Mouse (Mus musculus) liver, adult (tissue): Measurements from ENCODE around the gene Ptges.

Experiments used
- GATA4 ChIP-seq: IDR thresholded peaks from 2 replicates; pipeline ENCODE4 v1.6.1; 2014; ENCODE audit warnings: mild to moderate bottlenecking, low read length; ENCODE audit not compliant: insufficient replicate concordance

Gene Ptges

DNA sequence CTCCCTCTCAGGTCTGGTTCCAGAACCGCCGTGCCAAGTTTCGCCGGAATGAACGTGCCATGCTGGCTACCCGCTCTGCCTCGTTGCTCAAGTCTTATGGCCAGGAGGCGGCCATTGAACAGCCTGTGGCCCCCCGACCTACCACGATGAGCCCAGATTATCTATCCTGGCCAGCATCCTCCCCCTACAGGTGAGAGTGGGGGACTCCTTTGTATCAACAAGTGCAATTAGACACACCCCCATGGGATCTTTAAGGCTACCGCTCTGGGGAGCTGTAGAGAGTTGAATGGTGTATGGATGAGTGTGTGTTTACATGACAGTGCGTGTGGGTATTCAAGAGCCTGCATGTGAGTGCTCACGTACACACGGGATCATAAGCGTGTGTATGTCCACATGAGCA is 50.2 kb downstream of the Ptges start:
- no peak for TF ChIP-seq GATA4

DNA sequence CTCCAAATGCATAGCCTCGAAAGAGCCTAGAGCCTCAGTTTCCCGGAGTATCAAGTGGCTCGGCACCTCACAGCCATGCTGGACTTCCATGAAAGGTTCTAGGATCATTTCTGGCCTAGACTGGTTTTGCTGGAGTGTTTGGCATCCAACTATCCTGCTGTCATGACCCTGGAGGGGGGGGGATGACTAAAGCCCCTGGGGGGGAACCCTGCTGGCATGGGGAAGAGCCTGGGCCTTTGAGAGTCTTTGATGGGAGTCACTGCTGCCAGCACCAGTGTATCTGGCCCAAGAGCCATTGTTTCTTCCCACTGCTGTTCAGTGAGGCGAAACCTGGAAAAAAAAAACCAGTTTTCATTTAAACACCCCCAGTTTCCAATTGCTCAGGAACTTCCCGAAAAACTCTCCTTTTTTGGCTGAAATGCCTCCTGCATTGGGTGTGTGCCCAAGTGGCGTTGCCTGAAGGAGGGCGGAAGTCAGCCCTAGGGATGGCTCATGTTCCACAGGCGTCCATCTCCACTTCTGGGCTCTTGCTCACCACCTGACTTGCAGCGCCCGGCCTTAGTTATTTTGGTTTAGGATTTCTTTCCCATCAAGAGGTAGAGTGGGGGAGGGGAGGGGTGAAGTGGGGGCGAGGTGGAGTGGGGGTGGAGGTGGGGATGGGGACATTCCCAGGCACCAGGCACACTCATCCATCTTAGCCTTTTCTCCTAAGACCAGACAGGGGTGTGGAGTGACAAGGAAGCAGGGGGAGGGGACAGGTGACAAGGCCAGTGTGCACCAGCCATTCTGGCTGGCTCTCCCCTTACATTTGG is 53.8 kb downstream of the Ptges start:
- no peak for TF ChIP-seq GATA4

DNA sequence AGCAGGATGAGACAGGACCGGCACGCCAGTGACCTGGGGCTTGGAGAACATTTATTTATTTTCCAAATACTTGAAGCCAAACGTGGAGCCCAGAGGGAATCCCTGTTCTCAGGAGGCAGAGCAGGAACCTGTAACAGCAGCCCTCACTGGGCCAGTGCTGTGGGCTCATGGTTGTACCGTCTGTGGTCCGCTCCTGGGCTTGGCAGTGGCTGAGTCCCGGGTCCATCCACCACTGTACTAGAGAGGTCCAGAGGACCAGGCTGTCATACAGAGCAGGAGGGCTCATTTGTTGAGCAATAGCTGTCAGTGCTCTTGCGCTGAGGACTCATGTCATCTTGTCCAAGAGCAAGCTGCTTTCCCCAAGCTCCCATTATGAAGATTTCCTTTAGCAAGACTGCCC is 54.6 kb downstream of the Ptges start:
- TF ChIP-seq GATA4, result no peak

DNA sequence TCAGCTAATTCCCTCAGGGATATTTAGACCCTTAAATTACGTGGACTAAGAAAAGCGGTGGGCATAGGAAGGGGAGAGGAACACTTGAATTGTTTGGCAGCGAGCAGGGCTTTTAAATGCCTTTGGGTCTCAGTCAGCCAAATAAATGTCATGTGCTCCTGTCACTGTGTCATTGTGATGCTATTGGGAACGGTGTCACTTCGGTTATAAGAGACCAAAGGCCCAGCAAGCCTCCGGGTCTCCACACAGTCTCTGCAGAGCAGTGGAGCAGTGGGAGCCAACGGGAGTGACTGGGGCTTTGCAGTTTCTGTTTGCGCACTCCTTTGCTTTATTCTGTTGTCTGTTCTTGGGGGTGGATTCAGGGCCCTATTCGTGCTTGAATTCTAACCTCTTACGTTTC is 55.2 kb downstream of the Ptges start:
- no peak for TF ChIP-seq GATA4

DNA sequence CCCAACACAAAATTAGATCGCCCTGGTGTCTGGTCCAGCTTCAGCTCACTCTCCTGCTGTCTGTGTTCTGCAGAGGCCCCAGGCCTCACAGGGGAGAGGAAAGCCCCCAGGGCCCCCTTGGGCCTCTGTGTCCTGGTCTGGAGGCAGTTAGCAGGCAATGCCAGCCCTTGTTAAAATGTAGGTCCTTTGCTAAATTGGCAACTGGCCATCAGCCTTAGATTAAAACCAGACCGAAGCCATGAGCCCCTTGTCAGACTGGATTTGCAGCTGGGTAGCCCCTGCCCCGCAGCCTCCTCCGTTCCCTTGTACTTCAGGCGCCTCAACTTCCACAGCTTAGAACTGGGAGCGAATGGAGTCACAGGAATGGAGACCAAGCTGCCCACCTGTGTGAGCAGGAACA is 57.0 kb downstream of the Ptges start:
- no peak for TF ChIP-seq GATA4

DNA sequence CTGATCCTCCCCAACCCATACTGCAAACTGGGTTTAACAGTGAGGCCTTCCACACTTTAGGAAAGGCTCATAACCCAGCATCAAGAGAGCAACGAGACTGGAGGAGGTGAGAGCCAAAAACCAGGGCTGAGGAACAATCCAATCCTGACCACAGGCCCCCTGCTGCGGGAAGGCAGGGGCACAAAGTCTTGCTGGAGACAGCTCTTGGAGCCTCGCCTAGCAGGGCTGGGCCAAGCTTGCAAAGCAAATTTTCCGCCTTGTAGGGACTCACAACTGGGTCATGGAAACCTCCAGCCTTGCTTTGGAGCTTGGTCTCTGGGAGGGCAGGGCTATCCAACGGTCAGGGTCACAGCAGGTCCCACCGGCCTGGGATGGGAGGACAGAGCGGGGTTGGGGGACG is 58.8 kb downstream of the Ptges start:
- TF ChIP-seq GATA4, result no peak

DNA sequence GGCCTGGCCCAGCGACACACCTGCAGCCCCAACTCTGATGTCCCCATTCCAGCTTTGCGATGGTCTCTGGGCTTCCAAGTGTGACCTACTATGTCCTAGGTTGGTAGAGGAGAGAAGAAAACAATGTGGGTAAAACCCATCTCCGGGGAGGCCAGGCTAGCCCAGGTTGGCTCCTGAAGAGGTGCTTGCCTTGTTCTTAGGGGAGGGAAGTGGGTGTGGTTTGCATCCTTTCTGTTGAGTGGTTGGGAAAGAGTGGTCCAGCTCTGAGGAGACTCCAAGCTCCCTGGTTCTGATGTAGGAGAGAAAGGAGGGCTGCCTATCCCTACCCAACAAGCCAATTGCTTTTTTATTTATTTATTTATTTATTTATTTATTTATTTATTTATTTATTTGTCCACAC is 64.2 kb downstream of the Ptges start:
- no peak for TF ChIP-seq GATA4

DNA sequence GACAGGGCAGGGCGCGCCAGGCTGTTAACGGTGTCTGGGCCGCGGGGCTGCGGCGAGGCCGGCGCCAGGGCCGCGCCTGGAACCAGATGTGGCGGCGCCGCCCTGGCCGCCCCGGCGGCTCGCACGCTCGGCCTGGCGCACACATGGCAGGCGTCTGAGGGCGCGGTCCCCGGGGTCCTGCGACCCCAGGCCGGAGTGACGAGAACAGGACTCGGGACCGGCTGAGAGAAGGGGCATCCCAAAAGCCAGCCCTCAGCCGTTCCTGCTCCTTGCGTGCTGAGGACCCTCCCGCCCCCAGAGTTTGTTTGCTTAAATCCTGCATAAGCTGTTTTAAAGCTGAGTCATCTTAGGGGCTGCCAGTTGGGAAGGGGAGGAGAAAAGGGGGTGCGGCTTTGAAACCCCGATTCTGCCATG is 64.7 kb downstream of the Ptges start:
- no peak for TF ChIP-seq GATA4

DNA sequence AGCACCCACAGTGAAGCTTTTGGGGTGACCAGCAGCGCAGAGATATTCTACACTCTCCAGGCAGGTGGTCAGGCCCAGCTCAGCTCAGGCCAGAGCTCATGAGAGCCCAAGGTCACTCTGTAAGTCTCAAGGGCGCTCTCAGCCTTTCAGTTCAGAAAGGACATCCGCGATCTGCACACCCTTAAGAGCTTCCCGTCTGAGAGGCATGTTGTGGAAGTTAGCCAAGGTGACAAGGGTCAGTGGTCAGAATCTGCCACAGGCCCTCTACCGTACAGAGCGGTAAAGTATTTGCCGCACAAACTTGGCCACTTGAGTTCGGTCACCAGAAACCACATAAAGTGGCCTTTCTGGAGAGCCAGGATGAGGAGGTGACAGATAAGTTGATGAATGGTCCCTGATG is 66.1 kb downstream of the Ptges start:
- no peak for TF ChIP-seq GATA4

DNA sequence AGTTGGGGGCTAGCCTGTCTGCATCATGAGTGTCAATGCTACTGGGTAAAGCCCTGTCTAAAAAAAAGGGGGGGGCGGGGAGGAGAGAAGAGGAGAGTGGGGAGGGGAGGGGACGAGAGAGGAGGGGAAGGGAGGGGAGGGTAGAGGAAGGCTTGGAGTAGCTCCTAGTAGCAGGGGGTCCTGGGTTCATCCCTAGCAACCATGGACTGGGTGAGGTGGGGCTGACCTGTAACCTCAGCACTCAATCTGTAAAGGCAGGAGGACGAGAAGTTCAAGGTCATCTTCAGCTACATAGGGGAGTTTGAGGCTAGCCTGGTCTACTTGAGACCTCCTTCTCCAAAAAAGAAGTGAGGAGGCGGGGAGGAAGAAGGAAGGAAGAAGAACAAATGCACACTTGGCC is 67.6 kb downstream of the Ptges start:
- TF ChIP-seq GATA4, result no peak

DNA sequence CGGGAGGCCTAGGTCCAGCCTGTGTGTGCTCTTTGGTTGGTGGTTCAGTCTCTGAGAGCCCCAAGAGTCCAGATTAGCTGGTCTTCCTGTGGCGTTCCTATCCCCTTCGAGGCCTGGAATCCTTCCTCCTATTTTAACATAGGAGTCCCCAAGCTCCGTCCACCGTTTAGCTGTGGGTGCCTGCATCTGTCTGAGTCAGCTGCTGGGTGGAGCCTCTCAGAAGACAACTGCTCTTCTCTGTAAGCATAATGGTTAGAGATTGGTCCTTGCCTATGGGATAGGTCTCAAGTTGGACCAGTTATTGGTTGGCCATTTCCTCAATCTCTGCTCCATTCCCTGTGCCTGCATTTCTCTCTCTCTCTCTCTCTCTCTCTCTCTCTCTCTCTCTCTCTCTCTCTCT is 69.9 kb downstream of the Ptges start:
- no peak for TF ChIP-seq GATA4

DNA sequence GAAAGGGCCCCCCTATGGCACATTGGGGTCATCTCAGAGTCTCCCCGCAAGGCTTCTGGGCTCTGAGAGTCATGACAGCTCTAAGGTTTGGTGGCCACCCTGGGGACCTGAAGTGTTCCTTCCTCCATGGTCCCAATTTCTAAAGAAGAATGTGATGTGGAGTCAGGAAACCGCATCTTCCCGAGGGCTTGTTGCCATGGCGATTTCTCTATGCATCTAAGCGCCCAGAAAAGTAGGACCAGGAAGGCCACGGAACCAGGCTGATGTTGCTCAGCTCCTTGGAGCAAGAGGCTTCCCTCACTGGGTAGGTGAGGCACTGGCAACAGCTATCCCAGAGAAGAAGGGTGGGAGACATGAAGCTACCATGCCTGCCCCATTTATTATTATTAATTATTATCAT is 72.6 kb downstream of the Ptges start:
- no peak for TF ChIP-seq GATA4

DNA sequence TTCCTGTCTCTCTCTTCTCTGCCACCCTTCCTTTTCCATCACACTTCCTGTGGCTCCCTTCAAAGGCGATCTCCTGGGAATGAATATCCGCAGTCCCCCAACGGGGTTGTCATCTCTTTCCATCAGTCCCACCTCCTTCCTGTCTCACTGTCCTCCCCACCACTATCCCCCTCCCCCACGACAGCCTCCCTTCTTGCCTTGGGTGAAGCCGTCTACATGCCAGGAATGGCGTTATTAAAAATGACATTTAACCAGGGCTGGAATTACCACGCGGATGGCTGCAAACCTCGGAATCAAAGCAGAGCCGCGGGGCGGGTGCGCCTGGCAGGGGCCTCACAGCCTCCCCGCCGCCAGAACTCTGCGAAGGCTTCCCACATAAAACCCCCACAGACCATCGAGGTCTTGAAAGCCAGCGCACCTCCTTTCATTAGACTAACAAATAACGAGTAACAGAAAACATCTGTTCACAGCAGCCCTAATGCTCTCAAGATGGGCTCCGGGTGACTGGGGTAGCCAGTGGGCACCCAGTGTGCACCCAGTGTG is 76.8 kb downstream of the Ptges start:
- TF ChIP-seq GATA4, result no peak

DNA sequence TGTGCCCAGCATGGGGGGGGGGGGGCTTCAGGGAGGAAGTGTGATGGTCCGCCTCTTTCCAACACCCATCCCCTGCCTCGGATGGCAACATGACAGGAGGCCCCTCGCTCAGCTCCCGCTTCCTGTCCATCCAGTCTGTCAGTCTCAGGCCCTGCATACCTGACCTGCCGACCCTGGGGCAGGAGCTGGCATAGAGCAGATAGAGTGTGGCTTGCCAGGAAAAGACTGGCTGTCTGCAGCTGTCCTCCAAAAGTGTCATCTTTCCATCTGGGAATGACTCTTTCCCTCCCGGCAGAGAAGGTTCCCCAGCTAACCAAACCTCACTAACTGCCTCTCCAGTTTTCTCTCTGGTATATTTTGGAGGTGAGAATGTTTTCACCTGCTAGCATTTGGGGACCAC is 79.1 kb downstream of the Ptges start:
- no peak for TF ChIP-seq GATA4

DNA sequence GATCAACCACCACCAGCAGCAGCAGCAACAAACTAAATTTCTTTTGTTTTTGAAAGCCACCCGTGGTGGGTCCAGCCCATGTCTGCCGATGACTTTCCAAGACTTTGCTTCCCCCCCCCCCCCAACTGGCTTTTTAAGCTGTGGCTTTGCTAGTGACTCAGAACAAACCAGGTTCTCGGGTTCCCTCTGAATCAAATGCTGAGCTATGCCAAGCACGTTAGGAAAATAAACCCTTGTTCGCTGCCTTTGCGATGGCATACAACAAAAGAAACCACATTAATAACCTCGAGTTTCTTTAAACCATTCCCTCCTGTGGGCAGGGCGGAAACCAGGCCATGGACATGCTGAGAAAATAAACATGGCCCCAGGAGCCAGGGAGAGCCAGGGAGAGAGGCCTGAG is 81.5 kb downstream of the Ptges start:
- no peak for TF ChIP-seq GATA4

DNA sequence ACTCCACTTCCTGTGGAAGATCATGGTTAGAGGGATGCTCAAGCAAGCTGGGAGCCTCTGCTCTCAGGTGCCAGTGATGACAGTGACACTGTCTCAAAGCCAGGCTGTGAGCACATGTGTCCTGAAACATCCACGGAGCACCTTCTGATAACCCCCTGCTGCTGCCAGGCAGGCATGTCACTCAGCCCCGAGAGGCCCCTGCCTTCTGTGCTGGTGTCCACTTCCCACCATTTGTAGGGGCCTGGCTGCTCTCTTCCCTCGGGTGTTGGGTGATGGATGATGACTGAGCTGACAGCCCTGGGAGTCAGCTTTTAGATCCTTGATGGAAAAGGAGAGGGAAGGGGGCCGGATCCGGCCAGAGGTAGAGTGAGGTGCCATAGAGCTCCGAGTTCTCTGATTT is 82.9 kb downstream of the Ptges start:
- TF ChIP-seq GATA4, result no peak

DNA sequence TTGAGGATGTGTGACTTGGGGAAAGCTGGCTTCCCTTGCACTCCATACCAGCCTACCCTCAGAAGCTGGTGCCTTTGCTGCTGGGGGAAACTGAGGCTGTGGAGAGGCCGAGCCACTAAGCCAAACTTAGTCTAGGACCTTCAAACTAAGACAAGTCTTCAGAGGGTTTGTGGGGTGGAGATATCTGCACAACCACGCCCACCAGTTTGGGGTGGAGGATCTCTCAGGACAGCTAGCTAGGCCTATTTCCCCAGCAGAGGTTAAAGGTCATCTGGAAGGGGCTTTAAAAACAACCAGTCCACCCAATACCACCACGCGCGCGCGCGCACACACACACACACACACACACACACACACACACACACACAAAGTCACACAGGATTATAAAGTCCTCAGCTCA is 83.4 kb downstream of the Ptges start:
- TF ChIP-seq GATA4, result no peak
